ENCODE assay signal across 23 mouse cellular contexts in genomic region chr1:138719297-138719696, GRCm38 (mm10).
DNase-seq lines count a peak whose midpoint lies in the region; ATAC-seq lines count a peak whose summit lies in the region.
"Had no signal": no experiment of that assay in that cellular context is flagged by ENCODE, and none has a peak within 500 bp of the region (broad histone marks: within the 10 kb centered on the region; RNA-seq: fewer than 3 reads in every experiment).

No protein-coding gene starts in this region.

- no peak overlapping the region for H3K4me3 ChIP-seq in embryonic facial prominence, embryonic 11.5 days (ENCODE audit: low read depth, low read length)
- no peak overlapping the region for H3K4me3 ChIP-seq in limb, embryonic 10.5 days
- no peak overlapping the region for H3K4me3 ChIP-seq in forebrain, embryonic 10.5 days
- H3K4me3 ChIP-seq: forebrain, embryonic 12.5 days; heart, embryonic 10.5 days; heart, embryonic 15.5 days; hindbrain, embryonic 10.5 days had no signal

- H3K36me3 ChIP-seq in embryonic facial prominence, embryonic 11.5 days (replicated peaks; ENCODE audit: control insufficient read depth, insufficient read depth, low read depth, low read length): no peaks in the 10 kb centered on the region
- no peaks in the 10 kb centered on the region for H3K36me3 ChIP-seq in limb, embryonic 10.5 days
- H3K36me3 ChIP-seq in forebrain, embryonic 10.5 days (replicated peaks): no peaks in the 10 kb centered on the region
- H3K36me3 ChIP-seq: forebrain, embryonic 12.5 days; G1E; heart, embryonic 10.5 days; heart, embryonic 15.5 days; hindbrain, embryonic 10.5 days had no signal

- no peaks in the 10 kb centered on the region for H3K9me3 ChIP-seq in embryonic facial prominence, embryonic 11.5 days (replicated peaks; ENCODE audit: control insufficient read depth, low read length)
- no peaks in the 10 kb centered on the region for H3K9me3 ChIP-seq in limb, embryonic 10.5 days (replicated peaks)
- H3K9me3 ChIP-seq in forebrain, embryonic 10.5 days: no peaks in the 10 kb centered on the region
- H3K9me3 ChIP-seq: forebrain, embryonic 12.5 days; G1E; heart, embryonic 10.5 days; heart, embryonic 15.5 days; hindbrain, embryonic 10.5 days had no signal

- no peaks in the 10 kb centered on the region for H3K27me3 ChIP-seq in embryonic facial prominence, embryonic 11.5 days (ENCODE audit: control insufficient read depth, insufficient read depth, low read length)
- H3K27me3 ChIP-seq in limb, embryonic 10.5 days (ENCODE audit: low read depth, poor library complexity, severe bottlenecking): peaks cover 16% of the 10 kb centered on the region; the same call in 1 of the 2 replicates
- H3K27me3 ChIP-seq in forebrain, embryonic 10.5 days (ENCODE audit: poor library complexity, severe bottlenecking): no peaks in the 10 kb centered on the region
- H3K27me3 ChIP-seq: forebrain, embryonic 12.5 days; heart, embryonic 15.5 days had no signal

- WGBS in embryonic facial prominence, embryonic 11.5 days: 38% methylated on average over 4 of the region's 4 CpGs
- WGBS in limb, embryonic 10.5 days: 43% methylated on average over 4 of the region's 4 CpGs
- WGBS in forebrain, embryonic 10.5 days: 87% methylated on average over 4 of the region's 4 CpGs

- peak; percentile 20 for DNase-seq in embryo, embryonic 10 days (ENCODE audit: low spot score)
- DNase-seq in embryo, embryonic 9.5 days (ENCODE audit: extremely low spot score): no peak
- peak; percentile 12 for DNase-seq in adipocyte (ENCODE audit: low spot score)
- peak; percentile 34 for DNase-seq in embryonic facial prominence, embryonic 11.5 days (ENCODE audit: low spot score)
- DNase-seq in limb, embryonic 10.5 days (ENCODE audit: low spot score): peak; percentile 53
- DNase-seq in natural killer cell, adult 2 months (ENCODE audit: low spot score in 2 of 2): no peak
- no peak for DNase-seq in forebrain, embryonic 10.5 days (ENCODE audit: extremely low spot score, low spot score)
- DNase-seq in T-cell, adult 2 months (ENCODE audit: low spot score): no peak
- DNase-seq: adrenal gland, postnatal 14 days; B cell, adult 2 months; cerebellum, adult 18-20 months; cerebellum, adult 9-11 months; cerebellum, postnatal 36 days; heart, adult 18-20 months had no signal

- no peak overlapping the region for H3K27ac ChIP-seq in embryonic facial prominence, embryonic 11.5 days (replicated peaks; ENCODE audit: low read depth, low read length)
- H3K27ac ChIP-seq in limb, embryonic 10.5 days: no peak overlapping the region
- H3K27ac ChIP-seq in forebrain, embryonic 10.5 days: no peak overlapping the region
- H3K27ac ChIP-seq: forebrain, embryonic 12.5 days; heart, embryonic 10.5 days; heart, embryonic 15.5 days; hindbrain, embryonic 10.5 days; hindbrain, embryonic 14.5 days had no signal

- no peak for ATAC-seq in embryonic facial prominence, embryonic 11.5 days (replicated peaks; ENCODE audit: insufficient number of reproducible peaks, low FRiP score, low TSS enrichment, low read depth)
- ATAC-seq: CD4-positive, CD25-positive, alpha-beta regulatory T cell, adult 4 months; forebrain, embryonic 16.5 days; intestine, embryonic 16.5 days had no signal

- H3K4me2 ChIP-seq in embryonic facial prominence, embryonic 11.5 days (ENCODE audit: low read depth, low read length): no peak overlapping the region
- H3K4me2 ChIP-seq: forebrain, embryonic 12.5 days; heart, embryonic 15.5 days; hindbrain, embryonic 14.5 days had no signal

- H3K4me1 ChIP-seq in embryonic facial prominence, embryonic 11.5 days (ENCODE audit: control insufficient read depth, insufficient read depth, low read length): no peaks in the 10 kb centered on the region
- peaks cover 31% of the 10 kb centered on the region for H3K4me1 ChIP-seq in limb, embryonic 10.5 days
- H3K4me1 ChIP-seq in forebrain, embryonic 10.5 days: no peaks in the 10 kb centered on the region
- H3K4me1 ChIP-seq: forebrain, embryonic 12.5 days; heart, embryonic 10.5 days; heart, embryonic 15.5 days; hindbrain, embryonic 10.5 days had no signal

- H3K9ac ChIP-seq in embryonic facial prominence, embryonic 11.5 days (replicated peaks; ENCODE audit: low read length): no peak overlapping the region
- H3K9ac ChIP-seq: forebrain, embryonic 12.5 days; heart, embryonic 15.5 days; hindbrain, embryonic 14.5 days had no signal

Comparison
In these comparisons a context has a peak if more than half of its experiments do, and no peak if none do; other contexts are left out.
1. DNase-seq: peak in embryo, embryonic 10 days (single experiment), adipocyte (single experiment), embryonic facial prominence, embryonic 11.5 days (single experiment) and limb, embryonic 10.5 days (single experiment); none in embryo, embryonic 9.5 days (single experiment), natural killer cell, adult 2 months (0 of 2), forebrain, embryonic 10.5 days (single experiment) and T-cell, adult 2 months (single experiment).